Mouse (Mus musculus) MEL (cell line): Measurements from ENCODE around the gene Dlg1. TPM values are rescaled to one million over a fixed set of nuclear protein-coding genes. Genes with fewer than 3 reads are reported as not detected.

ENCODE experiments used
- DNase-seq: peaks from one replicate; pipeline ENCODE4 v3.0.0; 2011; ENCODE audit warnings: low read depth, low spot score
- H3K27ac ChIP-seq: 2 replicates; pipeline ENCODE4 v1.5.1; 2012; ENCODE audit warnings: low read depth, mild to moderate bottlenecking, control low read depth, low read length, moderate library complexity; ENCODE audit not compliant: control insufficient read depth
- H3K27me3 ChIP-seq, 2 experiments: fragments of 150-350 bp in 1 of 2; sonication (generic) in 1 of 2; 2 replicates each; pipeline ENCODE4 v1.6.1; 2012; ENCODE audit warnings: low read length in 2 of 2, mild to moderate bottlenecking in 2 of 2, improper control_type of control experiment in 1 of 2, moderate library complexity in 1 of 2; ENCODE audit not compliant: insufficient read depth in 2 of 2, control insufficient read depth in 1 of 2
- H3K36me3 ChIP-seq, 2 experiments: 2 replicates each; pipeline ENCODE4 v1.6.1; 2012 to 2014; ENCODE audit warnings: low read length in 2 of 2, improper control_type of control experiment in 1 of 2, inconsistent platforms in 1 of 2, mild to moderate bottlenecking in 1 of 2; ENCODE audit not compliant: insufficient read depth in 2 of 2, control insufficient read depth in 1 of 2
- H3K4me1 ChIP-seq, 2 experiments: fragments of 150-350 bp in 1 of 2; sonication (generic) in 1 of 2; 2 replicates each; pipeline ENCODE4 v1.6.1; 2012; ENCODE audit warnings: low read length in 2 of 2, improper control_type of control experiment in 1 of 2, mild to moderate bottlenecking in 1 of 2; ENCODE audit not compliant: insufficient read depth in 2 of 2, control insufficient read depth in 1 of 2
- H3K4me3 ChIP-seq, 2 experiments: fragments of 150-350 bp in 1 of 2; sonication (generic) in 1 of 2; 2 replicates each; pipeline ENCODE4 v1.5.1; 2012; ENCODE audit warnings: low read depth in 2 of 2, low read length in 2 of 2, mild to moderate bottlenecking in 2 of 2, moderate library complexity in 2 of 2, control low read depth in 1 of 2, improper control_type of control experiment in 1 of 2; ENCODE audit not compliant: control insufficient read depth in 1 of 2, insufficient read depth in 1 of 2
- H3K79me2 ChIP-seq: 2 replicates; pipeline ENCODE4 v1.6.1; 2012; ENCODE audit warnings: mild to moderate bottlenecking, low read length, moderate library complexity; ENCODE audit not compliant: control insufficient read depth, poor library complexity, insufficient read depth
- H3K9ac ChIP-seq: 2 replicates; pipeline ENCODE4 v1.6.1; 2012; ENCODE audit warnings: low read depth, mild to moderate bottlenecking, control low read depth, low read length, moderate library complexity; ENCODE audit not compliant: control insufficient read depth, poor library complexity, severe bottlenecking
- H3K9me3 ChIP-seq: fragments of 150-350 bp; sonication (generic); replicated peaks from 2 replicates; pipeline ENCODE4 v1.6.1; 2012; ENCODE audit warnings: mild to moderate bottlenecking, low read length, improper control_type of control experiment, moderate library complexity; ENCODE audit not compliant: insufficient read depth
- ELF1 ChIP-seq: IDR thresholded peaks from 2 replicates; pipeline ENCODE4 v1.6.1; 2014; ENCODE audit warnings: low read depth, mild to moderate bottlenecking, inconsistent platforms, low read length, improper control_type of control experiment, moderate library complexity
- EP300 ChIP-seq, 2 experiments: IDR thresholded peaks; 2 replicates each; pipeline ENCODE4 v1.6.1; 2011; ENCODE audit warnings: improper control_type of control experiment in 2 of 2, low read length in 2 of 2, low read depth in 1 of 2, mild to moderate bottlenecking in 1 of 2
- ETS1 ChIP-seq: IDR thresholded peaks from 2 replicates; pipeline ENCODE4 v1.6.1; 2012; ENCODE audit warnings: low read depth, mild to moderate bottlenecking, inconsistent platforms, low read length, improper control_type of control experiment, moderate library complexity
- GABPA ChIP-seq: IDR thresholded peaks from 2 replicates; pipeline ENCODE4 v1.6.1; 2012; ENCODE audit warnings: low read depth, mild to moderate bottlenecking, inconsistent platforms, low read length, improper control_type of control experiment, moderate library complexity
- KAT2A ChIP-seq: conservative IDR thresholded peaks from 2 replicates; pipeline ENCODE4 v1.6.1; 2012; ENCODE audit warnings: low read depth, low read length, improper control_type of control experiment, inconsistent platforms
- MAFK ChIP-seq: IDR thresholded peaks from 2 replicates; pipeline ENCODE4 v1.6.1; 2011; ENCODE audit warnings: low read depth, mild to moderate bottlenecking, low read length, improper control_type of control experiment, borderline replicate concordance
- NELFE ChIP-seq: IDR thresholded peaks from 2 replicates; pipeline ENCODE4 v1.6.1; 2011; ENCODE audit warnings: low read depth, low read length, improper control_type of control experiment
- NRF1 ChIP-seq: IDR thresholded peaks from 2 replicates; pipeline ENCODE4 v1.6.1; 2014; ENCODE audit warnings: low read depth, mild to moderate bottlenecking, inconsistent platforms, low read length, improper control_type of control experiment, moderate library complexity; ENCODE audit not compliant: poor library complexity, insufficient read depth, severe bottlenecking
- POLR2AphosphoS2 ChIP-seq: IDR thresholded peaks from 2 replicates; pipeline ENCODE4 v1.6.1; 2011; ENCODE audit warnings: low read length, improper control_type of control experiment
- RCOR1 ChIP-seq: IDR thresholded peaks from 2 replicates; pipeline ENCODE4 v1.6.1; 2012; ENCODE audit warnings: low read depth, mild to moderate bottlenecking, inconsistent platforms, low read length, improper control_type of control experiment
- SMC3 ChIP-seq: IDR thresholded peaks from 2 replicates; pipeline ENCODE4 v1.6.1; 2011; ENCODE audit warnings: low read depth, low read length, improper control_type of control experiment
- USF2 ChIP-seq, 2 experiments: IDR thresholded peaks; 2 replicates each; pipeline ENCODE4 v1.6.1; 2011 to 2012; ENCODE audit warnings: improper control_type of control experiment in 2 of 2, low read length in 2 of 2, borderline replicate concordance in 1 of 2, inconsistent platforms in 1 of 2, low read depth in 1 of 2, mild to moderate bottlenecking in 1 of 2; ENCODE audit not compliant: insufficient read depth in 1 of 2
- ZC3H11A ChIP-seq: IDR thresholded peaks from 2 replicates; pipeline ENCODE4 v1.6.1; 2012; ENCODE audit warnings: low read depth, mild to moderate bottlenecking, inconsistent platforms, low read length, improper control_type of control experiment
- ZMIZ1 ChIP-seq: IDR thresholded peaks from 2 replicates; pipeline ENCODE4 v1.6.1; 2012; ENCODE audit warnings: low read depth, mild to moderate bottlenecking, inconsistent platforms, low read length, improper control_type of control experiment, moderate library complexity
- ZNF384 ChIP-seq: IDR thresholded peaks from 2 replicates; pipeline ENCODE4 v1.6.1; 2012; ENCODE audit warnings: low read depth, mild to moderate bottlenecking, inconsistent platforms, low read length, improper control_type of control experiment
- polyA plus RNA-seq, 2 experiments: library from polyadenylated mRNA; stranded (reverse) in 1 of 2; unstranded in 1 of 2; fragments of >175 nt in 1 of 2; fragments of >200 nt in 1 of 2; gene quantifications; 2 replicates each; pipeline versions ENCODE4 v1.2.1 to v1.2.4; 2012; ENCODE audit warnings: low replicate concordance in 2 of 2, low read depth in 1 of 2; ENCODE audit not compliant: insufficient read length in 2 of 2, insufficient read depth in 1 of 2, missing spikeins in 1 of 2
- total RNA-seq: library from RNA; depleted of rRNA; stranded (reverse); fragments of 300-350 nt; gene quantifications from 2 replicates; pipeline ENCODE4 v1.2.3, GENCODE M21; 2012

Dlg1 gene
- total and polyA plus RNA-seq, 3 experiments: 25.7 to 74.6 (median 33.9) TPM

DNA sequence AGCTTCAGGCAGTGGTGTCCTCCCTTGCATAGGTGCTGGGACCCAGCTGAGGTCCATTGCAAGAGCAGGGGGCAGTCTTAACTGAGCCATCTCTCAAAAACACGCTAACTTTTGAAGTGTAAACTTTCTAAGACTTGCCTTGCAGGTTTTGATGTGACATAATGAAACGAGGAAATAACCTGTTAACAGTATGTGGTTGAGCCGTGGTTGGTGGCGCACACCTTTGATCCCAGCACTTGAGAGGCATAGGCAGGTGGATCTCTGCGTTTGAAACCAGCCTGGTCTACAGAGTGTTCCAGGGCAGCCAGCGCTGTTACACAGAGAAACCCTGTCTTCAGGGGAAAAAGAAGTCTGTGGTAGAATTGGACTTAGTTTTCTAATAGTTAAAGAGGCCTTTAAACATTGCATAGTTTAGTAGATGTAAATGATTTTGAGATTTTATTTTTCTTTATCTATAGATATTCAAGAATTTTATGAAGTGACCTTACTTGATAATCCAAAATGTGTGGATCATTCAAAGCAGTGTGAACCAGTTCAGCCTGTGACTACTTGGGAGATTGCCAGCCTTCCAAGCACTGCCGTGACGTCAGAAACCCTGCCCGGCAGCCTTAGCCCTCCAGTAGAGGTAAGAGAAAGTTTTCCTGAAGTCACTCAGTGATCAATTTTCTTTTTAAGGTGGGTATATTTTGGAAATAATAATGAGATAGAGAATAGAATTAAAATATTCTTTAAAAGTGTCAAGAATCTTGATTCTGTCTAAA lies 20.6 kb downstream of the Dlg1 start:
- H3K4me1 ChIP-seq: no peaks in the 10 kb centered on the region
- H3K27ac ChIP-seq: no peak overlapping the region
- H3K27me3 ChIP-seq: no peaks in the 10 kb centered on the region
- H3K79me2 ChIP-seq: no peaks in the 10 kb centered on the region; the same call in 1 of the 2 replicates
- H3K9me3 ChIP-seq: no peaks in the 10 kb centered on the region
- H3K9ac ChIP-seq: no peak overlapping the region
- H3K4me3 ChIP-seq: no peak overlapping the region
- DNase-seq: no peak
- TF ChIP-seq GABPA (no peak), NELFE (no peak), EP300 (IDR thresholded peaks at IDR 0.05; ENCODE audit: low read depth in 1 of 2, low read length in 2 of 2) (no peak), KAT2A (no peak), POLR2AphosphoS2 (no peak), USF2 (IDR thresholded peaks at IDR 0.05; ENCODE audit: borderline replicate concordance in 1 of 2, insufficient read depth in 1 of 2, low read depth in 1 of 2, low read length in 2 of 2) (no peak)
- peaks cover 0 to 7% of the 10 kb centered on the region in 2 experiments; a peak in 2 of 4 replicates for H3K36me3 ChIP-seq

DNA sequence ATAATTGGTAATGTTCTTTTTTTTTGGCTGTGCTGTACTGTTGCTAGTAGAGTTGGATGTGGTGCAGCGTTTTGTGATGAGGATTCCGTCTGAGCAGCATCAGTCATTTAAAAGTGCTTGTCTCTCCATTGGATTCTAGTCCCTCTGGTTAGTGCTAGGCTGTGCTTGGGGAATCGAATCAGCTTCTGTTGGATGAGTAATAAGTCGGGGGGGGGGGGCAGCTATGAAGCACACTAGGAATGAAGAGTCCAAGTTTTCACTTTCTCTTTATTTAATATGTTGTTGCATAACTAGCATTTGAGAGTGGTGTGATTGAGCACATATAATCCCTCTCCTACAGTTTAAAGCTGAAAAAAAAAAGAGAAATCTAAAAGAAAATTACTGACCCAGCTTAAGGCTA lies 21.5 kb downstream of the Dlg1 start:
- no peaks in the 10 kb centered on the region for H3K9me3 ChIP-seq
- H3K4me1 ChIP-seq: no peaks in the 10 kb centered on the region
- no peak overlapping the region for H3K4me3 ChIP-seq
- H3K36me3 ChIP-seq: peaks cover 0 to 7% of the 10 kb centered on the region in 2 experiments; a peak in 2 of 4 replicates
- H3K9ac ChIP-seq: no peak overlapping the region
- no peaks in the 10 kb centered on the region; the same call in 1 of the 2 replicates for H3K79me2 ChIP-seq
- H3K27me3 ChIP-seq: no peaks in the 10 kb centered on the region
- no peak for TF ChIP-seq ETS1
- no peak for TF ChIP-seq NRF1
- no peak for TF ChIP-seq ZMIZ1
- no peak for TF ChIP-seq NELFE
- no peak for TF ChIP-seq ZNF384
- no peak for TF ChIP-seq MAFK
- TF ChIP-seq ZC3H11A: no peak
- no peak for TF ChIP-seq RCOR1
- no peak for DNase-seq
- no peak overlapping the region for H3K27ac ChIP-seq

DNA sequence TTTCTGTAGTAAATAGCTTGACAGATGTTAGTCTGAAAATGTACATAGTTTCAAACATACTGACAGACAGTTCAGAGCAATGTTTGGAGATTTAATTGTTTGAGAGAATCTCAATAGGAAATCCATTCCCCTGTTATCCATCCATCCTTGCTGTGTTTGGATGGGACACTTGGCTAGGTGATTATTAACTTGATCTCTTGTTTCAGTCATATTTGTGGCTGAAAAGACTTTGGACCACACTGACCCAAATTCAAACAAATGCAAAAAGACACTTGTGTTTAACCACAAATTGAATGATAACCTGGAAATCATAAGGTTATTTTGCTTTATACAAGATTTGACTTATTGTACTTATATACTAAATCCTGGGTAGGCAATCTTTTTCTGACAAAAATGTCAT lies 24.5 kb downstream of the Dlg1 start:
- Histone ChIP-seq H3K9me3 (no peaks in the 10 kb centered on the region), H3K36me3 (peaks cover 0 to 7% of the 10 kb centered on the region in 2 experiments; a peak in 2 of 4 replicates), H3K79me2 (peaks cover 4% of the 10 kb centered on the region), H3K4me1 (no peaks in the 10 kb centered on the region), H3K4me3 (no peak overlapping the region), H3K27ac (no peak overlapping the region), H3K27me3 (no peaks in the 10 kb centered on the region), H3K9ac (no peak overlapping the region)
- DNase-seq: no peak
- TF ChIP-seq ELF1: no peak
- no peak for TF ChIP-seq SMC3
- TF ChIP-seq EP300 (IDR thresholded peaks at IDR 0.05; ENCODE audit: low read depth in 1 of 2, low read length in 2 of 2): no peak
